Mouse (Mus musculus) MEL (cell line): Measurements from ENCODE around the gene Dync1i2. TPM values are rescaled to one million over a fixed set of nuclear protein-coding genes. Genes with fewer than 3 reads are reported as not detected.

Experiments used
- DNase-seq: peaks from one replicate; pipeline ENCODE4 v3.0.0; 2011; ENCODE audit warnings: low read depth, low spot score
- H3K27ac ChIP-seq: 2 replicates; pipeline ENCODE4 v1.5.1; 2012; ENCODE audit warnings: low read depth, mild to moderate bottlenecking, control low read depth, low read length, moderate library complexity; ENCODE audit not compliant: control insufficient read depth
- H3K27me3 ChIP-seq, 2 experiments: fragments of 150-350 bp in 1 of 2; sonication (generic) in 1 of 2; 2 replicates each; pipeline ENCODE4 v1.6.1; 2012; ENCODE audit warnings: low read length in 2 of 2, mild to moderate bottlenecking in 2 of 2, improper control_type of control experiment in 1 of 2, moderate library complexity in 1 of 2; ENCODE audit not compliant: insufficient read depth in 2 of 2, control insufficient read depth in 1 of 2
- H3K36me3 ChIP-seq, 2 experiments: 2 replicates each; pipeline ENCODE4 v1.6.1; 2012 to 2014; ENCODE audit warnings: low read length in 2 of 2, improper control_type of control experiment in 1 of 2, inconsistent platforms in 1 of 2, mild to moderate bottlenecking in 1 of 2; ENCODE audit not compliant: insufficient read depth in 2 of 2, control insufficient read depth in 1 of 2
- H3K4me1 ChIP-seq, 2 experiments: fragments of 150-350 bp in 1 of 2; sonication (generic) in 1 of 2; 2 replicates each; pipeline ENCODE4 v1.6.1; 2012; ENCODE audit warnings: low read length in 2 of 2, improper control_type of control experiment in 1 of 2, mild to moderate bottlenecking in 1 of 2; ENCODE audit not compliant: insufficient read depth in 2 of 2, control insufficient read depth in 1 of 2
- H3K4me3 ChIP-seq, 2 experiments: fragments of 150-350 bp in 1 of 2; sonication (generic) in 1 of 2; 2 replicates each; pipeline ENCODE4 v1.5.1; 2012; ENCODE audit warnings: low read depth in 2 of 2, low read length in 2 of 2, mild to moderate bottlenecking in 2 of 2, moderate library complexity in 2 of 2, control low read depth in 1 of 2, improper control_type of control experiment in 1 of 2; ENCODE audit not compliant: control insufficient read depth in 1 of 2, insufficient read depth in 1 of 2
- H3K79me2 ChIP-seq: 2 replicates; pipeline ENCODE4 v1.6.1; 2012; ENCODE audit warnings: mild to moderate bottlenecking, low read length, moderate library complexity; ENCODE audit not compliant: control insufficient read depth, poor library complexity, insufficient read depth
- H3K9ac ChIP-seq: 2 replicates; pipeline ENCODE4 v1.6.1; 2012; ENCODE audit warnings: low read depth, mild to moderate bottlenecking, control low read depth, low read length, moderate library complexity; ENCODE audit not compliant: control insufficient read depth, poor library complexity, severe bottlenecking
- H3K9me3 ChIP-seq: fragments of 150-350 bp; sonication (generic); replicated peaks from 2 replicates; pipeline ENCODE4 v1.6.1; 2012; ENCODE audit warnings: mild to moderate bottlenecking, low read length, improper control_type of control experiment, moderate library complexity; ENCODE audit not compliant: insufficient read depth
- CHD2 ChIP-seq: IDR thresholded peaks from 2 replicates; pipeline ENCODE4 v1.6.1; 2011; ENCODE audit warnings: low read length, improper control_type of control experiment
- CTCF ChIP-seq, 3 experiments: IDR thresholded peaks in 2 of 3; conservative IDR thresholded peaks in 1 of 3; 2 replicates each; pipeline ENCODE4 v1.5.1; 2011 to 2012; ENCODE audit warnings: low read length in 3 of 3, low read depth in 2 of 3, mild to moderate bottlenecking in 2 of 3, improper control_type of control experiment in 1 of 3, inconsistent platforms in 1 of 3, mixed read lengths in 1 of 3, moderate library complexity in 1 of 3; ENCODE audit not compliant: control insufficient read depth in 1 of 3, insufficient read depth in 1 of 3, poor library complexity in 1 of 3, severe bottlenecking in 1 of 3
- E2F4 ChIP-seq: IDR thresholded peaks from 2 replicates; pipeline ENCODE4 v1.6.1; 2011; ENCODE audit warnings: low read depth, low read length, improper control_type of control experiment, borderline replicate concordance
- ETS1 ChIP-seq: IDR thresholded peaks from 2 replicates; pipeline ENCODE4 v1.6.1; 2012; ENCODE audit warnings: low read depth, mild to moderate bottlenecking, inconsistent platforms, low read length, improper control_type of control experiment, moderate library complexity
- KAT2A ChIP-seq: conservative IDR thresholded peaks from 2 replicates; pipeline ENCODE4 v1.6.1; 2012; ENCODE audit warnings: low read depth, low read length, improper control_type of control experiment, inconsistent platforms
- MAX ChIP-seq: IDR thresholded peaks from 2 replicates; pipeline ENCODE4 v1.6.1; 2011; ENCODE audit warnings: low read length, improper control_type of control experiment
- MAZ ChIP-seq: IDR thresholded peaks from 2 replicates; pipeline ENCODE4 v1.6.1; 2012; ENCODE audit warnings: low read depth, mild to moderate bottlenecking, inconsistent platforms, low read length, improper control_type of control experiment
- MEF2A ChIP-seq: IDR thresholded peaks from 2 replicates; pipeline ENCODE4 v1.6.1; 2014; ENCODE audit warnings: low read depth, mild to moderate bottlenecking, inconsistent platforms, low read length, improper control_type of control experiment; ENCODE audit not compliant: poor library complexity, insufficient replicate concordance, severe bottlenecking; ENCODE audit errors: extremely low read depth
- MXI1 ChIP-seq: IDR thresholded peaks from 2 replicates; pipeline ENCODE4 v1.6.1; 2011; ENCODE audit warnings: mild to moderate bottlenecking, low read depth, low read length, improper control_type of control experiment
- MYB ChIP-seq: IDR thresholded peaks from 2 replicates; pipeline ENCODE4 v1.6.1; 2011; ENCODE audit warnings: mild to moderate bottlenecking, low read depth, low read length, improper control_type of control experiment
- MYC ChIP-seq: IDR thresholded peaks from 2 replicates; pipeline ENCODE4 v1.6.1; 2011; ENCODE audit warnings: low read depth, mild to moderate bottlenecking, low read length, improper control_type of control experiment, moderate library complexity
- NRF1 ChIP-seq: IDR thresholded peaks from 2 replicates; pipeline ENCODE4 v1.6.1; 2014; ENCODE audit warnings: low read depth, mild to moderate bottlenecking, inconsistent platforms, low read length, improper control_type of control experiment, moderate library complexity; ENCODE audit not compliant: poor library complexity, insufficient read depth, severe bottlenecking
- POLR2A ChIP-seq, 2 experiments: IDR thresholded peaks; 2 replicates each; pipeline ENCODE4 v1.6.1; 2011 to 2012; ENCODE audit warnings: low read length in 2 of 2, mild to moderate bottlenecking in 2 of 2, control low read depth in 1 of 2, improper control_type of control experiment in 1 of 2, low read depth in 1 of 2, moderate library complexity in 1 of 2; ENCODE audit not compliant: control insufficient read depth in 1 of 2, insufficient read depth in 1 of 2, poor library complexity in 1 of 2
- POLR2AphosphoS2 ChIP-seq: IDR thresholded peaks from 2 replicates; pipeline ENCODE4 v1.6.1; 2011; ENCODE audit warnings: low read length, improper control_type of control experiment
- RAD21 ChIP-seq: IDR thresholded peaks from 2 replicates; pipeline ENCODE4 v1.6.1; 2011; ENCODE audit warnings: mild to moderate bottlenecking, low read depth, low read length, improper control_type of control experiment
- RCOR1 ChIP-seq: IDR thresholded peaks from 2 replicates; pipeline ENCODE4 v1.6.1; 2012; ENCODE audit warnings: low read depth, mild to moderate bottlenecking, inconsistent platforms, low read length, improper control_type of control experiment
- SIN3A ChIP-seq: IDR thresholded peaks from 2 replicates; pipeline ENCODE4 v1.6.1; 2012; ENCODE audit warnings: low read length, improper control_type of control experiment, inconsistent platforms
- UBTF ChIP-seq: IDR thresholded peaks from 2 replicates; pipeline ENCODE4 v1.6.1; 2012; ENCODE audit warnings: low read depth, mild to moderate bottlenecking, inconsistent platforms, low read length, improper control_type of control experiment, moderate library complexity, borderline replicate concordance; ENCODE audit not compliant: insufficient read depth
- USF1 ChIP-seq: IDR thresholded peaks from 2 replicates; pipeline ENCODE4 v1.6.1; 2014; ENCODE audit warnings: low read depth, mild to moderate bottlenecking, inconsistent platforms, low read length, improper control_type of control experiment, moderate library complexity
- ZC3H11A ChIP-seq: IDR thresholded peaks from 2 replicates; pipeline ENCODE4 v1.6.1; 2012; ENCODE audit warnings: low read depth, mild to moderate bottlenecking, inconsistent platforms, low read length, improper control_type of control experiment
- ZKSCAN1 ChIP-seq: IDR thresholded peaks from 2 replicates; pipeline ENCODE4 v1.6.1; 2012; ENCODE audit warnings: low read depth, mild to moderate bottlenecking, inconsistent platforms, low read length, improper control_type of control experiment, moderate library complexity
- ZNF384 ChIP-seq: IDR thresholded peaks from 2 replicates; pipeline ENCODE4 v1.6.1; 2012; ENCODE audit warnings: low read depth, mild to moderate bottlenecking, inconsistent platforms, low read length, improper control_type of control experiment
- polyA plus RNA-seq, 2 experiments: library from polyadenylated mRNA; stranded (reverse) in 1 of 2; unstranded in 1 of 2; fragments of >175 nt in 1 of 2; fragments of >200 nt in 1 of 2; gene quantifications; 2 replicates each; pipeline versions ENCODE4 v1.2.1 to v1.2.4; 2012; ENCODE audit warnings: low replicate concordance in 2 of 2, low read depth in 1 of 2; ENCODE audit not compliant: insufficient read length in 2 of 2, insufficient read depth in 1 of 2, missing spikeins in 1 of 2
- total RNA-seq: library from RNA; depleted of rRNA; stranded (reverse); fragments of 300-350 nt; gene quantifications from 2 replicates; pipeline ENCODE4 v1.2.3, GENCODE M21; 2012

The Dync1i2 gene
- total and polyA plus RNA-seq, 3 experiments = 21.8 to 156 (median 59.1) TPM

DNA sequence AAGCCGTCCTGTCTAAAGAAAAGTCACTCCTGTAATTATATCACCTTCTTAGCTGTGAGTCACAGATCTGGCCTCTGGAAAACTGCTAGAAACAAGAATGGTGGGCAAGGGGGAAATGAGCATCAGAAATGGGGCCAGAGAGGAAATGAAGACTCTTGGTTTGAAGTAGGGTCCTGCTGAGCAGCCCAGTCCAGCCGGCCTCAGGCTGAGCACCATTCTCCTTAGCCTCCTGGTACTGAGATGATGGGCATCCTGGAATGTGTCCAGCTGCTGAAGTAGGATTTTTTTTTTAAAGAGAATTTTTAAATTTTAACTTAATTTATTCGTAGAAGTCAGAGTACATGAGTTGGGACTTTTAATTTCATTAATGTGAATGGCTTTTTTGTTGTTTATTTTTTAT lies 93.3 kb downstream of the Dync1i2 start:
- DNase-seq = no peak
- Histone ChIP-seq H3K27me3 (no peaks in the 10 kb centered on the region), H3K36me3 (peaks cover 3 to 6% of the 10 kb centered on the region in 2 experiments; a peak in 2 of 4 replicates)
- no peak for TF ChIP-seq ZC3H11A
- TF ChIP-seq KAT2A = no peak
- no peak for TF ChIP-seq ETS1
- TF ChIP-seq USF1 = no peak
- TF ChIP-seq, all 39 proteins: peak for 0
- Histone ChIP-seq H3K79me2 (no peaks in the 10 kb centered on the region), H3K27ac (no peak overlapping the region), H3K9ac (no peak overlapping the region), H3K9me3 (no peaks in the 10 kb centered on the region), H3K4me3 (no peak overlapping the region), H3K4me1 (peaks cover 0 to 2% of the 10 kb centered on the region in 2 experiments; a peak in 2 of 4 replicates)

GRCm38 (mm10) chr2:71306357-71306756 lies 94.9 kb downstream of the Dync1i2 start:
- peaks cover 5 to 6% of the 10 kb centered on the region in 2 experiments; a peak in 3 of 4 replicates for H3K36me3 ChIP-seq
- TF ChIP-seq E2F4 (no peak), RCOR1 (no peak), MXI1 (no peak), POLR2A (IDR thresholded peaks at IDR 0.05; ENCODE audit: control insufficient read depth in 1 of 2, insufficient read depth in 1 of 2, low read depth in 1 of 2, low read length in 2 of 2, poor library complexity in 1 of 2) (no peak), MAX (no peak), CHD2 (no peak), MAZ (no peak), ZNF384 (no peak), MYC (no peak), ZC3H11A (no peak), ETS1 (no peak), MYB (no peak)
- H3K9ac ChIP-seq = no peak overlapping the region
- no peak for DNase-seq
- H3K4me3 ChIP-seq = no peak overlapping the region
- H3K27me3 ChIP-seq = no peaks in the 10 kb centered on the region
- peaks cover 0 to 2% of the 10 kb centered on the region in 2 experiments; a peak in 2 of 4 replicates for H3K4me1 ChIP-seq
- H3K9me3 ChIP-seq = no peaks in the 10 kb centered on the region
- H3K27ac ChIP-seq = no peak overlapping the region
- no peaks in the 10 kb centered on the region for H3K79me2 ChIP-seq

- DNase-seq = no peak
- Histone ChIP-seq H3K27ac (no peak overlapping the region), H3K36me3 (peaks cover 0 to 7% of the 10 kb centered on the region in 2 experiments; a peak in 2 of 4 replicates), H3K9ac (no peak overlapping the region)
- no peak for TF ChIP-seq ZKSCAN1
- no peak for TF ChIP-seq MAX
- no peak for TF ChIP-seq ZNF384
- TF ChIP-seq POLR2A (IDR thresholded peaks at IDR 0.05; ENCODE audit: control insufficient read depth in 1 of 2, insufficient read depth in 1 of 2, low read depth in 1 of 2, low read length in 2 of 2, poor library complexity in 1 of 2) = no peak
- no peak for TF ChIP-seq CTCF (IDR thresholded peaks at IDR 0.05 in 2 of 3, conservative IDR thresholded peaks at IDR 0.05 in 1 of 3; ENCODE audit: control insufficient read depth in 1 of 3, insufficient read depth in 1 of 3, low read depth in 2 of 3, low read length in 3 of 3, poor library complexity in 1 of 3, severe bottlenecking in 1 of 3)
- no peak for TF ChIP-seq SIN3A
- no peak for TF ChIP-seq USF1
- TF ChIP-seq MEF2A = no peak
- no peak for TF ChIP-seq E2F4
- no peak for TF ChIP-seq UBTF
- no peak for TF ChIP-seq POLR2AphosphoS2
- TF ChIP-seq NRF1 = no peak
- no peak for TF ChIP-seq KAT2A
- TF ChIP-seq RAD21 = no peak
- TF ChIP-seq, all 39 proteins: peak for 0
- H3K27me3 ChIP-seq = no peaks in the 10 kb centered on the region
- H3K79me2 ChIP-seq = no peaks in the 10 kb centered on the region
- H3K9me3 ChIP-seq = no peaks in the 10 kb centered on the region
- no peak overlapping the region for H3K4me3 ChIP-seq
- H3K4me1 ChIP-seq = no peaks in the 10 kb centered on the region
Observed at GRCm38 (mm10) chr2:71309726-71310125, 98.2 kb downstream of the Dync1i2 start.
